Comparison of ENCODE assay signal across 2 mouse cellular contexts in the genomic region with DNA sequence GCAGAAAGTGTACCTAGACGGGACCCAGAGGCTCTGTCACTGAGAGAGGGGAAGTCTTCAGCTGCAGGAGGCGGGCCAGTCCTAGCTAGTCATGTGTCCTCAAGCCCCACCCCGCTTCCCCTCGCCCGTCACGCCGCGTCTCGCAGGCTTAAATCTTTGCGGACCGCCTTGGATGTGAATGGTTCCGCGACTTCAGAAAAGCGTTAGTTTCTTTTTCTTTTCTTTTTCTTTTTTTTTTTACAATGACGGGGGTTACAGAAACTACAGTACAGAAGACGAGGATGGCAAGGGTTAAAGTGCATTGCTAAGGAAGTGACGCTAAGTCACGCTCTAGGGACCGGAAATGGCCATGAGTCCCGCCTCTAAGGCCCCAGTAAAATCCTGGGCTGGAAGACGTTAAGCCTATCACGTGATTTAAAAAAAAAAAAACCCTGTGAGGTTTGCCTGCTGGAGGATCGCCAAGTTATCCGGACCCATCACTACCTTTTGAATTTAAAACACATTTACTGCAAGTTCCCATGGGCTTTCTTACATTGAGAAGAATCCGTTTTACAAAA.
A peak's percentile ranks its signal among the peaks of the same experiment; 100 is the strongest.
TF ChIP-seq lines count a peak whose summit lies in the region.

No protein-coding gene starts in this region.

TF ChIP-seq in C2C12, 6 proteins besides CTCF, POLR2A, EP300 and RAD21 (continued from another document):
- TF ChIP-seq MYOG (IDR thresholded peaks at IDR 0.05; ENCODE audit: control insufficient read depth, extremely low read depth, insufficient read length): no peak

TF ChIP-seq in myocyte, 11 proteins besides CTCF, POLR2A, EP300 and RAD21:
- no peak for TF ChIP-seq MYOG (IDR thresholded peaks at IDR 0.05; ENCODE audit: control insufficient read depth in 1 of 3, insufficient read depth in 1 of 3, insufficient read length in 2 of 3, low read depth in 2 of 3)
- peak; percentile 78 for TF ChIP-seq POLR2AphosphoS2 (IDR thresholded peaks at IDR 0.05; ENCODE audit: insufficient read length, low read depth)
- no peak for TF ChIP-seq CEBPB (IDR thresholded peaks at IDR 0.05; ENCODE audit: insufficient read depth, poor library complexity, severe bottlenecking)
- TF ChIP-seq MAX (IDR thresholded peaks at IDR 0.05; ENCODE audit: low read depth): no peak
- no peak for TF ChIP-seq MYOD1 (IDR thresholded peaks at IDR 0.05; ENCODE audit: control insufficient read depth in 1 of 3, insufficient read length in 2 of 3, low read depth in 2 of 3)
- no peak for TF ChIP-seq TCF12 (IDR thresholded peaks at IDR 0.05; ENCODE audit: insufficient read depth, poor library complexity, severe bottlenecking)
- peak; percentile 93 for TF ChIP-seq USF1 (IDR thresholded peaks at IDR 0.05; ENCODE audit: low read depth)
- no peak for TF ChIP-seq E2F4 (IDR thresholded peaks at IDR 0.05; ENCODE audit: insufficient read depth)
- TF ChIP-seq TCF3 (IDR thresholded peaks at IDR 0.05; ENCODE audit: insufficient read length, low read depth): no peak
